Mouse (Mus musculus): ENCODE measurements at regions not wholly inside any gene's neighbourhood (a gene's known extent, or its start where the extent isn't known, plus 50 kb on each side); places are given as distances from the start of the nearest gene placed in this dataset.

DNA sequence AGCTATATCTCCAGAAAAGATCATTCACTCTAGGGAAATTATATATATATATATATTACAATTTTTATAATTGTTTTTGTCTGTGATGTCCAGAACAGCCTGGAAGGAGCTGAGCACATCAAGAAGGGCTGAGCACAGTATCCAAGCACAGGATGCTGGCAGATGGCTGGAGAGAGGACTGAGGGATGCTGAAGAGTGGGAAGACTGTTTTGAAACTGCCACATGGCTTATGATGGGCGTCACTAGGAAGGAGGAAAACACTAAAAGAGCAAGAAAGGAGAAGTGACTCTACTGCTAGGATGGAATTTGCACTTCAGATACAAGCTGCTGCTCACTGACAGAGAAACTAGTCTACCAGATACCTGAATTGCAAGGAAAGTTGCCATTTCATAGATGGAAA lies 50.4 kb upstream of the Atg10 start:
- TF ChIP-seq POLR2A (IDR thresholded peaks at IDR 0.05; ENCODE audit: low read depth, low read length) (no peak), CTCF (IDR thresholded peaks at IDR 0.05; ENCODE audit: extremely low read depth, insufficient read depth, insufficient read length, insufficient replicate concordance) (no peak)
